Mouse (Mus musculus) cerebellum, adult 11 months (tissue): ENCODE measurements around the gene Rgma.

ENCODE experiments used
- DNase-seq: peaks from one replicate; pipeline ENCODE4 v3.0.0; 2022

Rgma gene

GRCm38 (mm10) chr7:73451594-73451993 is 76.3 kb downstream of the Rgma start:
- DNase-seq = no peak

- no peak for DNase-seq
Observed at GRCm38 (mm10) chr7:73452187-73452808, 77.0 kb downstream of the Rgma start.

- peak; percentile 25 for DNase-seq
Observed at GRCm38 (mm10) chr7:73454113-73454512, 78.8 kb downstream of the Rgma start.

GRCm38 (mm10) chr7:73463546-73463945 is 88.2 kb downstream of the Rgma start:
- no peak for DNase-seq

GRCm38 (mm10) chr7:73467741-73468140 is 92.4 kb downstream of the Rgma start:
- no peak for DNase-seq
